Mouse (Mus musculus) layer of hippocampus, adult 11-12 months (tissue): ENCODE measurements around the gene Lrrtm3.

Source experiments
- DNase-seq: peaks from one replicate; pipeline ENCODE4 v3.0.0; 2022; ENCODE audit warnings: low spot score

The Lrrtm3 gene

DNA sequence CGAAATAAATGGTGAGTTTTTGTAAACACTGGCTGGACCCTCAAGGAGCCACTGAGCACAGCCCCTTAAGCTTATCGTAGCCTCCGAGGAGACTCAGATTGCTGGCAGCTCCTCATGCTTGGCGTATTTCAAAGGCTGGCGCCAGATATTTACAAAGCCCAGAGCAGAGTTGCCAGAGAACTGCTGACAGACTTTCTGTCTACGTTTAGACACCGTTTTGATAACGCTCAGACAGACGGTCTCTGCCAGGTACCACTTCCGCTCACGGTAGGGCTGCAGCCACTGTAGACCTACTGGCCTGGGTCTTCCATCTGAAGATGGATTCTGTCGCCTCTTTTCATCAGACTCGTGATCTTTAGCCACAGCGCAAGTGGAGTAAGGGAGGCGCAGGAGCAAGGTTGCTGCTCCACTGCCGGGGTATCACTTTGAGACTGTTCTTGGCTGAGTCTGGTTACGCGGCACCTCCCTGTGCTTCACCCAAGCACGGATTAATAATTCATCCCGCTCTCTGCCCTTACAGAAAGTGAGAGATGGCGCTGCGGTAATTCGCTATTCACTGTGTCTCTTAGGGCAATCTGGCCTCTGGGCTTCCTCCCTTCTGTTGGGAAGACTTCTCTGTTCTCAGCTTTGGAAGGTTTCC, 203.5 kb downstream of the Lrrtm3 start:
- no peak for DNase-seq

DNA sequence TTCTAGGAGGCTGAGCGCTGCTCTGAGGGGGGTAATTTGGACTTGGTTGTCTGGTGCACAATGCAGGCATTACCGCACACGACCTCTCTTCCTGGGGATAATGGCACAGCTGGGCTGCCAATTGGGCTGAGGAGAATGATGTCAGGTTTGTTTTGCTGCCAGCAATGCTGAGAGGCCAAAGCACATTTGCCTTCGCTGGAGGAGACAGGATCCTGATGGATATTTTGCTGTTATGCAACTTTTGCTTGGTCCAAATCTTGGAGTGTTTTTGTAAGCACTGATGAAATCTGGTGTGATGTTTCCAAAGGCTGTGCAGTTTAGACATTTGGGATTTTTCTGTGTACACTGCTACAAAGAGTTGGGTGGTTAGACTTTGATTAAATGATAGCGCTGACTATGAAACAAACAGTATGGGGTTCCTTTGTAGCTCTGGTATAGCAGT, 209.6 kb downstream of the Lrrtm3 start:
- DNase-seq, result peak; percentile 46
